Mouse (Mus musculus): ENCODE results near the gene Fam45a. TPM values are rescaled to one million over a fixed set of nuclear protein-coding genes. Genes with fewer than 3 reads are reported as not detected.

Gene Fam45a
- polyA plus RNA-seq, 2 experiments: 11.8 to 25.7 TPM

DNA sequence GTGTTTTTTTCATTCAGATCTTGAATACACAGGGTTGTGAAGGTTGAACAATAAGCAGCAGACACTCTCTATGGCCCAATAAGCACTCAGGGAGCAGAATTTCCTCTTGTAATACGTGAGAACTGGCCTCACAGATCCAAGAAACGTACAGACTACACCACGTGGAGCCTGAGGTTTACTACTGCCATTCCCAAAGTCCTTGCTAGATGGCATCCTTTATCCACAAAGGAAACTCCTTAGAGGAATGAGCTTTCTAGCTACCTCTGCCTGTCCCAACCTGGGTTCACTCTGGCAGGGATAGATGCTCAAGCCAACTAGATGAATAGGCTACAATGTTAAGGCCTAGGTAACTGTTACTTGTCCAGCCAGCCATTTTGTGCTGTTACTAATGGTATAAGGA is 71.7 kb downstream of the Fam45a start:
- Histone ChIP-seq H3K27ac (no peak overlapping the region), H3K9me3 (ENCODE audit: control insufficient read depth, low read length) (no peaks in the 10 kb centered on the region), H3K27me3 (ENCODE audit: control insufficient read depth, insufficient read depth, low read length) (no peaks in the 10 kb centered on the region), H3K9ac (replicated peaks) (no peak overlapping the region), H3K4me2 (ENCODE audit: low read depth) (no peak overlapping the region), H3K36me3 (replicated peaks; ENCODE audit: control insufficient read depth, insufficient read depth, low read depth) (no peaks in the 10 kb centered on the region), H3K4me3 (ENCODE audit: insufficient read depth in 1 of 2, low read depth in 2 of 2, low read length in 2 of 2) (no peak overlapping the region), H3K4me1 (replicated peaks; ENCODE audit: control insufficient read depth in 2 of 2, insufficient read depth in 2 of 2, low read length in 1 of 2) (peaks cover 8 to 9% of the 10 kb centered on the region in 2 experiments)
- DNase-seq (ENCODE audit: low read depth in 3 of 3, low spot score in 3 of 3) (no peak), ATAC-seq (ENCODE audit: insufficient read depth) (no peak)
- TF ChIP-seq EP300 (IDR thresholded peaks at IDR 0.05; ENCODE audit: low read depth): no peak
- TF ChIP-seq CTCF (IDR thresholded peaks at IDR 0.05; ENCODE audit: low read depth): no peak; the same call in 1 of the 2 replicates
- 45% methylated on average over 3 of the region's 3 CpGs for WGBS (ENCODE audit: insufficient replicate concordance)

Small RNAs within 50 kb of the gene (microRNA-seq; reads per million reads assigned to microRNA genes)
- gene mmu-mir-3084-1: not detected

Other genes with a start within 250 kb of the Fam45a start
- gene Cacul1, start 230.6 kb upstream of the Fam45a start, polyA plus RNA-seq (2012; rRNA removed): 4.0 and 4.7 TPM in 2 replicates
- gene Cacul1, start 230.6 kb upstream of the Fam45a start, polyA plus RNA-seq (2014; fragmentation: Nextera tagmentation; extraction: Ambion mirVana): 6.7 and 9.8 TPM in 2 replicates
- gene Nanos1, start 55.6 kb upstream of the Fam45a start, polyA plus RNA-seq (2012; rRNA removed): 1.00 and 1.3 TPM in 2 replicates
- 1.2 and 1.9 TPM in 2 replicates for gene Nanos1, start 55.6 kb upstream of the Fam45a start, polyA plus RNA-seq (2014; fragmentation: Nextera tagmentation; extraction: Ambion mirVana)
- 37.6 and 96.1 TPM in 2 replicates for gene Eif3a, start 20.9 kb upstream of the Fam45a start, polyA plus RNA-seq (2012; rRNA removed)
- gene Eif3a, start 20.9 kb upstream of the Fam45a start, polyA plus RNA-seq (2014; fragmentation: Nextera tagmentation; extraction: Ambion mirVana): 95.1 and 103 TPM in 2 replicates
- 0.90 and 0.98 TPM in 2 replicates for gene Sfxn4, start 49.9 kb downstream of the Fam45a start, polyA plus RNA-seq (2012; rRNA removed)
- gene Sfxn4, start 49.9 kb downstream of the Fam45a start, polyA plus RNA-seq (2014; fragmentation: Nextera tagmentation; extraction: Ambion mirVana): 0.94 and 1.2 TPM in 2 replicates
- 152 and 217 TPM in 2 replicates for gene Prdx3, start 63.0 kb downstream of the Fam45a start, polyA plus RNA-seq (2012; rRNA removed)
- gene Prdx3, start 63.0 kb downstream of the Fam45a start, polyA plus RNA-seq (2014; fragmentation: Nextera tagmentation; extraction: Ambion mirVana): 401 and 411 TPM in 2 replicates
- gene Grk5, start 78.2 kb downstream of the Fam45a start, polyA plus RNA-seq (2012; rRNA removed): 0.64 and 0.84 TPM in 2 replicates
- 0.50 and 0.59 TPM in 2 replicates for gene Grk5, start 78.2 kb downstream of the Fam45a start, polyA plus RNA-seq (2014; fragmentation: Nextera tagmentation; extraction: Ambion mirVana)